Mouse (Mus musculus): ENCODE results near the gene Plcd1.

GRCm38 (mm10) chr9:119122596-119123369 is 29.5 kb upstream of the Plcd1 start:
- TF ChIP-seq CTCF (IDR thresholded peaks at IDR 0.05; ENCODE audit: insufficient read depth, low read length) = no peak
- TF ChIP-seq POLR2A (IDR thresholded peaks at IDR 0.05; ENCODE audit: borderline replicate concordance, extremely low read depth, low read depth, low read length) = no peak
